Mouse (Mus musculus) gastrocnemius, postnatal 4 days (tissue): ENCODE results near the gene Galnt7. TPM values are rescaled to one million over a fixed set of nuclear protein-coding genes. Genes with fewer than 3 reads are reported as not detected.
A peak's percentile ranks its signal among the peaks of the same experiment; 100 is the strongest.

Experiments used
- DNase-seq, 2 experiments: peaks; one replicate each; pipeline ENCODE4 v3.0.0; 2021 to 2022; ENCODE audit warnings: low spot score in 2 of 2, mixed read lengths in 2 of 2
- total RNA-seq, 2 experiments: library from RNA; stranded (reverse); gene quantifications; 2 replicates each; pipeline ENCODE4 v1.2.3; 2021

Gene Galnt7
- total RNA-seq, 2 experiments from 2014 or later, result 8.7 to 8.9 TPM

GRCm38 (mm10) chr8:57586667-57587066 lies 66.2 kb downstream of the Galnt7 start:
- no peak for DNase-seq

- no peak for DNase-seq
These were observed 67.0 kb downstream of the Galnt7 start for GRCm38 (mm10) chr8:57585831-57586230.

GRCm38 (mm10) chr8:57585128-57585442 lies 67.7 kb downstream of the Galnt7 start:
- DNase-seq, result no peak

DNA sequence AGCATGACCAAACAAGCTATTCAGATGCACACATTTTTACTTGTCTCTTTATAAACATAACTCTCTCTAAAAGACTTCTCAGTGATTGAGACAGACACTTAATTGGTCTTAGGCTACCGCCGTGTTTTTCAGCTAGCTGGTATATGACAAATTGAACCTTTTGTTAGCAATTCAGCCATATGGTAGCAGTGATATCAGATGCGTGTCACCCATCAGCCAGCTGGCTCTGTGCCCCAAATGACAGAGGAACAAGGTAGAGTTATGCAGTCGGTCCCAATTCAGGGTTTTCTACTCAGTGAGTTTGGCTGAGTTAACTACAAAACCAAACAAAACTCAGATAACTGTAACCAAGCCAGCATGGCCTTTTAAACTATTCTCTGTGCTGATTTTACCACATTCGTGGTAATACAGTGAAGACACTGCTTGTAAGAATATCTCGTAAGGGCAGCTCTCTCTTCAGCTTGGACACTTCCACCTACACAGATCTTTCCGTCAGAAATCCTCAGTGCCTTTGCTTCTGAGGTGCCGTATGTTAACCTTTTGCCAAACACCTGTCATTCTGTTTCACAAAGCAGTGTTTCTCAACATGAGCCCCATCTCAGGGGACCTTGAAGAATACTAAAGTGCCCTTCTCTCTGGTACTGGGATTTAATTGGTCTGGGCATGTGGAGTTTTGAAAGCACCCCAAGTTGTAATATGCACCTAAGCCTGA lies 68.3 kb downstream of the Galnt7 start:
- no peak for DNase-seq

DNA sequence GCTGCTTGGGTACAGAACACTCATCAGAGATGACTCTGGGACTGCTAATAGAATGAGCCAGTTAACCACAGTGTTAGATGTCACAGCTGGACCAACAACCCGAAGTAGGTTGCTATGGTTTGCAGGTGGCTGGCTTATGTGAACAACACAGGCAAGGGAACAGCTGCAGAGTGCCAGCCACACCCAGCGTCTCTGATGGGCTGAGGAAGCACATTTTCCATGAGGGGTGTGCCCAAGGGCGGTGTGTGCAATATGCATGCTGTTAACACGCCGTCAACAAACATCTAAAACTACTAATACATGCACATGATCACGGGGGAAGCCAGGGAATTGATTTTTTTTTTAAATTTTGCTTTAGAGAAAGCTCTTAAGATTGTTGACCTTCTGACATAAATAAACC lies 73.0 kb downstream of the Galnt7 start:
- no peak for DNase-seq

DNA sequence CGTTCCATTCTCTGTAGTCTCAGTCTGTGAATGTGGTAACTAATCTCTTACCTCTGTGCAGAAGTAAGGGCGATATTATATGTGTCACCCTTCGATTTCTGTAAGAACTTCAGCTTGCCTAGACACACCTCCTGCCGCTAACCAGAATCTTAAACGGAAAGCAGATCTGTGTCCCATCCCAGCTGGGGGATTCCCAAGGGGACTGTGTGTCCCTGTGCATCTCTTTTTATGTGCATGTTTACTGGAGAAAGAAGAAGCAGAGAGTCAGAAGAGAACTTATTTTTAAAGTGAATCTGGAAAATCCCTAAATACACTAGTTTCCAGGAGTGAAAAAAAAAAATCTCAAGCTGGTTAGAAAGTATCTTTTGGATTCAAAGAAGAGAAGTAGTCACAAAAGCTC lies 75.5 kb downstream of the Galnt7 start:
- no peak for DNase-seq

DNA sequence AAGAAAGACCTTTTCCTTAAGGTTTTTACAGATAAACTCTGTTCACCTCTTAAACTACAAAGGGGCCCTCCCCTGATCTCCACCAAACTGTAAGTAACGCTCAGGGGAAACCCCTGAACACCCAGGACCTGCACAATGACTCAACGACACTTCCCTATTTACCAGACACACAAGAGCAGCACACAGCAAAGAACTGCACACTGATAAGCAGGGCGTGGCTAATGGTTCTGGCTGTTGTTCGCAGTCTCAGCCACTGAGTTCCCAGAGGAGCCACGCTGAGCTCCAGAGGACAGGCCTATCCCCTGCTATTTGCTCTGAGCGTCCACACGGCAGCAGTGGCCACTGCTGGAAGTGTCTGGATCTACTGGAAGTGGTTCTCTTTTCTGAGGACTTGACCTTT lies 76.6 kb downstream of the Galnt7 start:
- DNase-seq, result peak in 1 of 2 experiments; percentile 26

DNA sequence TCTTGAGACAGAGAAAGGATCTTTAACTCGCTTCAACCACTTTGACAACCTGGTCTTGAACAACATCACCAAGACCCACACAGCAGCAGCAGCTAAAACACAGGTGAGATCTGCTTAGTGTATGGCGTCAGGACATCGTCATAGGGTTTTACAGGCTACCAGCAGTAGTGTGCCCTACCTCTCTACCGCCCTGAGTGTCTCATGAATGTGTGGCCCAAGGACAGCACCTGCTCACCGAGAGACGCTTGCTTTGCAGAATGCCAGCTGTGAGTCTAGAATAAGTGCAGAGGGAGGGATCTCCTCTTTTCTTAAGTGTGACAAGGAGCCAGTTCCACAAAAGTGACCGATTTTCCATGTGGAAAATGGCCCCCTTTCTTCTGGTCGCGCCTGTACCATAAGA lies 77.5 kb downstream of the Galnt7 start:
- no peak for DNase-seq

DNA sequence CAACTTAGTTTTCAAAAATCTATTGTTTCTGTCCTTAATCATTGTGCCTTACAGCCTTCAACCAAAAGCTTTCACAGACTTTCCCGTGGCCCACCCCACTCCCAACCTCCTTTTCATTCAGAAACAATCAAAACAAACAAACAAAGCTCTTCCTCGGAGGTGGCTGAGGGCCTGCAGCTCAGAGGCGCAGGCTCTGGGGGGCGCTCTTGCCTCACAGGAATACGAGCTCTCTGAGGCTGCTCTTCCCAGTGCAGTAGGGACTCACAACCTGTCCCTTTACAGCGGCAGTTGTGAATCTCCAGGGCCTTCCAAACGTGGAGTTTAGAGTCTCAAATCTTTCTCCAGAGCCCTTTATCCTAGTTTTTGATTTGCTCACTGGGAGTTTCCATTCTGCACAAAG lies 78.4 kb downstream of the Galnt7 start:
- DNase-seq, result peak; percentile 50 to 68

DNA sequence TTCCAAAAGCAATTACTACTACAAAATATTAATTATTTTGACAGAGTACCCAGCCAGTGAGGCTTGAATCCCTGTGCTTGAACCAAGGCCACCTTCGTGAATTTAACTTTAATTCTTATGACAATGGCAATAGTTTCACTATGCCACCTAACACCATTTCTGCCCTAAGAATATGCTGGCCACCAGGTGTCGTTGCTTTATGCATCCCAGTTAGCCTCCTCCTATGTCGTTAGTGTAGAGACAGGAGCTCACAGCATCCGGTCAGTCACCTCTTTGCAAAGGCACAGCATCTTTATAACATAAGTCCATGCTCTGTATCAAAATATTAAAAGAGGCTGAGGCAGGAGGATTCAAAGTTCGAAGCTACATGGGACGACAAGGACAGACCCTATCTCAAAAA lies 79.0 kb downstream of the Galnt7 start:
- DNase-seq, result no peak

DNA sequence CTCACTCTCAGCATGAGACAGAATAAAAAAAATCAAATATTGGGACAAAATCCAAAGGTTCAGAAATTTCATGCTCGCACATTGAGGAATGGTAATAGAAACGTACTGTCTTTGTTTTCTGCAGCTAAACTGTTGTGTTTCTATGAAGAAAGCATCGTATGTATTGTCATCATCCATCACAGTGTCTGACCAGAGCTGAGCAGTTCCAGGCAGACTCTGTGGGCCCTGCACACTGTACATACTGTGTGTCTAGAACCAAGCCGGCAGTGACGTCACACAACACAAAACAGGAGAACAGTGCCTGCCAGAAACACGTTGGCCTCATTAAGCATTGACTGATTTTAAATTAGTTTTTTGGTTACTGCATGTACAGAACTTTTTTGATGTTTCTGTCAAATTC lies 82.9 kb downstream of the Galnt7 start:
- DNase-seq, result no peak

GRCm38 (mm10) chr8:57569400-57569795 lies 83.4 kb downstream of the Galnt7 start:
- DNase-seq, result no peak

- DNase-seq, result no peak
These were observed 84.0 kb downstream of the Galnt7 start for GRCm38 (mm10) chr8:57568633-57569399.

GRCm38 (mm10) chr8:57567998-57568397 lies 84.8 kb downstream of the Galnt7 start:
- no peak for DNase-seq

DNA sequence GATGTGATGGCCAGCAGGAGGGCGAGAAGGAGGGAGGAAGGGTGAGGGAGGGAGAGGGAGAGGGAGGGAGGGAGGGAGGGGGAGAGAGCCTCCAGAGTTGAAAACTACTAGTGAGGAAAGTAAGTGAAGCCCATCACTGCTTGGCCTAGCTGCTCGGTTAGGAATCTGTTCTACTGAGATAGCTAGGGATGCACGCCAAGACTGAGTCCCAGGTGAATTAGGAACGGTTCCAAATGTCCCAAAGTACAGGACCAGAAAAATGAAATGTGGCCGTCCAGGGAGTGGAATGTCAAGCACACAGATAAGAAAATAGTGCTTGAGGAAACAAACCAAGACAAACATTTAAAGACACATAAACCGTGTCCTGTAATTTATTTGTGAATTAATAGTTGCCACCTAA lies 87.8 kb downstream of the Galnt7 start:
- no peak for DNase-seq

DNA sequence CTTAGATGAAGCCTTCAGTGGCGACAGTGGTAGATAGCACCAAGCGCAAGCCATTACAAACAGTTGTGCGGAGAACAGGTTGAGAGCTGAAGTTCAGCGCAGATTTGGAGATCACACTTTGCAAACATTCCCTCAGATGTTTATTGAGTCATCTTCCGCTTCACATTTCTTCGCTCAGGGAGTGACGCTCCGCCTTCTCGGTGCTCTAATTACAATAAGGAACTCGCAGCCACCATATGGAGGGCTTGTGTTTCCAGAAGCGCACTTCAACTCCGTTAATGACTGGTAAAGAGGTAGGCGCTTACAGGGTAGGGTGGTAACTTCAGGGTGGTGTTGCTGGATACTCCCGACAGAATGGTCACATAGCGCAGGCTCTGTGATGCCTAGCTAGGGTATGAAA lies 89.1 kb downstream of the Galnt7 start:
- no peak for DNase-seq

GRCm38 (mm10) chr8:57562741-57563140 lies 90.1 kb downstream of the Galnt7 start:
- no peak for DNase-seq

- no peak for DNase-seq
These were observed 91.9 kb downstream of the Galnt7 start for GRCm38 (mm10) chr8:57560926-57561325.

- DNase-seq, result no peak
These were observed 100.5 kb downstream of the Galnt7 start for GRCm38 (mm10) chr8:57552102-57553032.

DNA sequence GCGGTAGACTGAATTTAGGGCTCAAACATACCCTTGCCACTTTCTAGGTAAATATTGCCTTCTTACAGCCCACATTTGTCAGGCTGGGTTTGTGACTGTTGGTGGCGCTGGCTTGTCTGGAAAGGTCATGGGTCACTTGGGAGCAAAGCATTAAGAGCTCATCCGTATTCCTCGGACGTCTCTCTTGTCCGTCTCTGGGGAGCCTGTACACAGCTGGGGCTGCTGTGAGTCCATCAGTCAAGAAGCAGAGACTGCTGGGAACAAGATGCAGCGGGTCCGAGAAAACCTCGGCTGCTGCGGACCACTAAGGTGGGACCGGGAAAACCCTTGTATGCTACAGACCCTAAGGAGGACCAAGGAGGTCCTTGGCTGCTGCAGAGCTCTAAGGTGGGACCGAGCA lies 105.3 kb downstream of the Galnt7 start:
- DNase-seq, result no peak

GRCm38 (mm10) chr8:57546834-57547233 lies 106.0 kb downstream of the Galnt7 start:
- no peak for DNase-seq

GRCm38 (mm10) chr8:57546401-57546800 lies 106.4 kb downstream of the Galnt7 start:
- no peak for DNase-seq
